Mouse (Mus musculus): ENCODE measurements around the gene Eif2b4. TPM values are rescaled to one million over a fixed set of nuclear protein-coding genes. Genes with fewer than 3 reads are reported as not detected.
"Not testable (repeated sequence)": the region's sequence is repeated elsewhere in the genome, so short reads cannot be mapped to it uniquely, and the experiment has no call there.

The Eif2b4 gene
- polyA plus RNA-seq, 1 experiment from 2014 or later = 63.0 TPM

DNA sequence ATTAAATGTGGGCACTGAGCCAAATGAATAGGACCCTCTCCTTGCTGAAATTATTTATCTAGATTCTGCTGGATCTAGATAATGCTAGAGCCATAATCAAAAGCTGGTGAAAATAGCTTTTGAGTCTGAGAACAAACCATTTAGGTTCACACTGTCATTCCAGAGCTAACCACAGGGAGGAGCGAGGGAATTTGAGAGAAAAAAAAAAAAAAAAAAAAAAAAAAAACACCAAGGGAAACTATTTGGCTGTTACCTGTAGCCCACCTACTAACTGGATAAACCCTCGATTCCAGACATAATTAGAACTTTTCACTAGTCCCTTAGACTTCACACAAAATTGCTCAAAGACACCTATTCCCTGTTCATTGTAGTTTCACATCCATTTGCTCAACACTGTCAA lies 25.8 kb upstream of the Eif2b4 start:
- Histone ChIP-seq H3K9me3 (replicated peaks) (no peaks in the 10 kb centered on the region), H3K4me3 (0 out of 2 replicates have a peak overlapping the region, but pooled peaks have one; percentile 97), H3K36me3 (no peaks in the 10 kb centered on the region), H3K4me2 (replicated peaks) (peak overlapping the region; percentile 83), H3K4me1 (peaks cover 9% of the 10 kb centered on the region), H3K27me3 (no peaks in the 10 kb centered on the region), H3K9ac (peak overlapping the region; percentile 18; the same call in 1 of the 2 replicates), H3K27ac (no peak overlapping the region)
- WGBS = 2% methylated on average over 2 of the region's 2 CpGs
- no peak for ATAC-seq (ENCODE audit: low FRiP score)

DNA sequence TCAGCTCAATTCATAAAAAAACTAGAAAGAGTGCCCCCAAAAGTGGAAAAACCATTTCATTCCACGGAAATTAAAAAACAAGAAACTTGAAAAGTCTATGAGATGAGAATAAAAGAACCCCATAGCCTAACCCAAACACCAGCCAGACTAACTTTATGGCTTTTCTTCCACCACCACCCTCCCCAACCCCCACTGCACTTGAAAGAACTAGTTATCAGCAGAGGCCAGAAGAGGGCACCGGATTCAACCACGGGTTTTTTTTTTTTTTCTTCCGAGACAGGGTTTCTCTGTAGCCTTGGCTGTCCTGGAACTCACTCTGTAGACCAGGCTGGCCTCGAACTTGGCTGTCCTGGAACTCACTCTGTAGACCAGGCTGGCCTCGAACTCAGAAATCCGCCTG lies 25.1 kb upstream of the Eif2b4 start:
- Histone ChIP-seq H3K4me2 (replicated peaks) (no peak overlapping the region), H3K36me3 (no peaks in the 10 kb centered on the region), H3K9ac (no peak overlapping the region), H3K4me1 (peaks cover 9% of the 10 kb centered on the region), H3K4me3 (no peak overlapping the region), H3K27ac (no peak overlapping the region), H3K9me3 (replicated peaks) (no peaks in the 10 kb centered on the region), H3K27me3 (no peaks in the 10 kb centered on the region)
- 65% methylated on average over 7 of the region's 7 CpGs for WGBS
- ATAC-seq (ENCODE audit: low FRiP score) = no peak

DNA sequence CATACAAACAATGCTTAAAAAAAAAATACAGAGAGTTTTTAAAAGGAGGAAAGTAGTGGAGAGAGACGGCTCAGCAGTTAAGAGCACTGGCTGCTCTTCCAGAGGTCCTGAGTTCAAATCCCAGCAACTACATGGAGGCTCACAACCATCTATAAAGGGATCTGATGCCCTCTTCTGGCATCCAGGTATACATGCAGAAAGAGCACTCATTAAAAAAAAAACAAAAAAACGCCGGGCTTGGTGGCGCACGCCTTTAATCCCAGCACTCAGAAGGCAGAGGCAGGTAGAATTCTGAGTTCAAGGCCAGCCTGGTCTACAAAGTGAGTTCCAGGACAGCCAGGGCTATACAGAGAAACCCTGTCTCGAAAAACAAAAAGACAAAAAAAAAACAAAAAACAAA lies 23.3 kb upstream of the Eif2b4 start:
- not testable (repeated sequence) for H3K27me3 ChIP-seq; H3K36me3 ChIP-seq; H3K27ac ChIP-seq; H3K4me3 ChIP-seq; H3K4me2 ChIP-seq (replicated peaks); H3K4me1 ChIP-seq; H3K9ac ChIP-seq; H3K9me3 ChIP-seq (replicated peaks); ATAC-seq (ENCODE audit: low FRiP score)
- WGBS = 87% methylated on average over 6 of the region's 6 CpGs

DNA sequence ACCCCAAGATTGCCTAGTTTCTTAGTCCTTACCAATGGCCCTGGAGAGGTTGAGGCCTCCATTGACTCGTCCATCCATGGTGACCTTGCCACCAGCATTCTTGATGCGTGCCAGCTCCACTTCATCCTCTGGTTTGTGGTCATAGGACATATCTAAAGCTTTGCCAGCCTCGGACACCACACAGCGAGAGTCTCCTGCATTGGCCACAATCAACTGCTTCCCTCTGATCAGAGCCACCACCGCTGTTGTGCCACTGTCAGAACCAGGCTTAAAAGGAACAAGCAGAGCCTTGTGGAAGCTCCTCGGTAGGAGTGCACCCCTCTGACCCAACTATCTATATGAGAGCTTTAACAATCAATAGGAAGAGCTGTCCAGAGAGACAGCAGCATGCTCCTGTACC lies 11.2 kb upstream of the Eif2b4 start:
- no peak overlapping the region for H3K27ac ChIP-seq
- peaks cover 22% of the 10 kb centered on the region for H3K4me1 ChIP-seq
- peaks cover 61% of the 10 kb centered on the region for H3K36me3 ChIP-seq
- no peak overlapping the region for H3K4me3 ChIP-seq
- 91% methylated on average over 6 of the region's 6 CpGs for WGBS
- no peaks in the 10 kb centered on the region for H3K27me3 ChIP-seq
- ATAC-seq (ENCODE audit: low FRiP score) = no peak
- peaks cover 6% of the 10 kb centered on the region for H3K9me3 ChIP-seq (replicated peaks)
- H3K9ac ChIP-seq = no peak overlapping the region
- no peak overlapping the region for H3K4me2 ChIP-seq (replicated peaks)

DNA sequence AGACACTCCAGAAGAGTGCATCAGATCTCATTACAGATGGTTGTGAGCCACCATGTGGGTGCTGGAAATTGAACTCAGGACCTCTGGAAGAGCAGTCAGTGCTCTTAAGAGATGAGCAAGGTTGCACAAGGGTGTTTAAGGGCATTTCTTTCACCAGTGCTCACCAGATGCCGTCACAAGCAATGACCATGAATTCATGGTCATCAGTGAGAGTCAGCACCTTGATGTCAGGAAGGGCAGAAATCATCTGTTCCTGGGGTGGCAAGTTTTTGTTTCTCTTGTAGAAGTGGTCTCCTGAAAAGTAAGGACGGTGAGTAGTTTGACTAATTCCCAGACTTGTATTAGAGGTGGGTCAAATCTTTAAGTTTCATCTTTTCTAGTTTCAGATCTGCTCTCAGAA lies 10.6 kb upstream of the Eif2b4 start:
- Histone ChIP-seq H3K36me3 (peaks cover 67% of the 10 kb centered on the region), H3K9ac (no peak overlapping the region), H3K27ac (no peak overlapping the region), H3K4me1 (peaks cover 22% of the 10 kb centered on the region), H3K4me3 (no peak overlapping the region), H3K4me2 (replicated peaks) (no peak overlapping the region), H3K27me3 (no peaks in the 10 kb centered on the region), H3K9me3 (replicated peaks) (peaks cover 6% of the 10 kb centered on the region)
- ATAC-seq (ENCODE audit: low FRiP score) = no peak
- WGBS = 95% methylated on average over 2 of the region's 2 CpGs

DNA sequence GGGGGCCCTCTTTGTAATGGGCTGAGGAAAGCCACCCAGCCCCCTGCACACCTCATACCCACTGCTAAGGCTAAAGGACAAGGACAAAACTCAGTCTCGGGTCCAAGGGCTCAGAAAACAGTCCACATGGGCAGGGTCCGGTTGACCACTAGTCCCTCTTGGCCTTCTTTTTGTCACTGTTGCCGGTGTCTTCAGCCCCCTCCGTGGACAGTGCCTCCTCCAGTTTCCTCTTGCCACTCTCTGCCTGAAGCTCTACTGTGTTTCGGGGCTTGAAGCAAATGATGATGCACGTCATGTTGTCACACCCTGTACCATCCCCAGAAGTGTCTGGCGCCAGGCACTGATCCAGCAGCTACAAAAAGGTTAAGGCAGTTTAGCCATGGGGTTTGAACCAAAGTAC lies 9.7 kb upstream of the Eif2b4 start:
- H3K36me3 ChIP-seq = peaks cover 76% of the 10 kb centered on the region
- H3K4me1 ChIP-seq = peaks cover 22% of the 10 kb centered on the region

DNA sequence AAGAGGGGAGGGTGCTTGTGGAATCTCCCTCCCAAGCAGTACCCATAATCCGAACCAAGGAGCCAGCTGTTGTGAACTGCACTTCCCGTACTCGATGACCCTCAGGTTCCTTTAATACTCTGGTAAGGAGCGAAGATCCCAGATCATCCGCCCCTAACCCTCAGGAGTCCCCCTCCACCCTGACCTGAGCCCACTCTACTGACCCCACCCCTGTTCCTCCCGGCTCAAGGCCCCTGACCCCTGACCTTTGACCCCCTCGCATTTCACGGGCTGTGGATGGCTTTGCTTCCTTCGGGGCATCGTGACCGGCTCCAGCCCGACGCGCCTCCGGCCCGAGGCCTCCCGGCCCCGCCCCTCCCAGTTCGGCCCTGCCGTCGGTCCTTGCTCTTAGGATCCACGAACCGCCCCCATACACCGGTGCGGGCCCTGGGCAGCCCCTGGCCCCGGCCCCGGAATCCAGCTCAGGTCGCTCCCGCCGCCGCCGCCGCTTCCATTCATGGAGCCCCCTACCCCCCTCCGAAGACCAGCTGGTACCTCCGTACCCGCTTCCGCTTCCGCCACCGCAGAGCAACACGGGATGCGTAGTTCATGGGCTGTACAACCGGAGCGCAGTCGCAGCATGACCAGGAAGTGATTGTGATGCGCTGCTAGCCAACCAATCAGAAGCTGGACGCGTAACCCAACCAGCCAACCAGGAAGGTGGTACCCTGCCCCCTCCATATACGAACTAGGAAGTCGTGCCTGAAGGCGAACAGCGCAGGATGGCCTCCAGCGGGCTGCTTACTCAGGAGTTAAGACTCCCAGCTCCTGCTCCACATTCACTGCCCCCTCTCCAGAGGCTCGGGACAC lies 8.7 kb upstream of the Eif2b4 start, which contains the start of gene Zfp513:
Gene Zfp513 (minus strand): TSS at position 562 of the 849 bp plus-strand sequence.
- H3K27ac ChIP-seq = peak within 1 kb of the TSS; percentile 77
- peak; percentile 94 for ATAC-seq (ENCODE audit: low FRiP score)
- peak within 1 kb of the TSS; percentile 74 for H3K4me3 ChIP-seq
- WGBS = under 1% methylated on average over 52 of the region's 53 CpGs
- H3K9me3 ChIP-seq (replicated peaks) = peaks cover 6% of the 10 kb centered on the region
- no peaks in the 10 kb centered on the region for H3K27me3 ChIP-seq
- H3K9ac ChIP-seq = peak within 1 kb of the TSS; percentile 91
- H3K4me1 ChIP-seq = peaks cover 22% of the 10 kb centered on the region
- H3K4me2 ChIP-seq (replicated peaks) = peak within 1 kb of the TSS; percentile 87
- peaks cover 76% of the 10 kb centered on the region for H3K36me3 ChIP-seq

More for the DNA sequence above, 9.7 kb upstream of the Eif2b4 start:
- H3K9me3 ChIP-seq (replicated peaks) = peaks cover 6% of the 10 kb centered on the region
- H3K27ac ChIP-seq = peak overlapping the region; percentile 77
- no peak for ATAC-seq (ENCODE audit: low FRiP score)
- H3K27me3 ChIP-seq = no peaks in the 10 kb centered on the region
- peak overlapping the region; percentile 63 for H3K4me2 ChIP-seq (replicated peaks)
- H3K9ac ChIP-seq = peak overlapping the region; percentile 48; the same call in 1 of the 2 replicates
- 80% methylated on average over 7 of the region's 7 CpGs for WGBS
- peak overlapping the region; percentile 74 for H3K4me3 ChIP-seq

DNA sequence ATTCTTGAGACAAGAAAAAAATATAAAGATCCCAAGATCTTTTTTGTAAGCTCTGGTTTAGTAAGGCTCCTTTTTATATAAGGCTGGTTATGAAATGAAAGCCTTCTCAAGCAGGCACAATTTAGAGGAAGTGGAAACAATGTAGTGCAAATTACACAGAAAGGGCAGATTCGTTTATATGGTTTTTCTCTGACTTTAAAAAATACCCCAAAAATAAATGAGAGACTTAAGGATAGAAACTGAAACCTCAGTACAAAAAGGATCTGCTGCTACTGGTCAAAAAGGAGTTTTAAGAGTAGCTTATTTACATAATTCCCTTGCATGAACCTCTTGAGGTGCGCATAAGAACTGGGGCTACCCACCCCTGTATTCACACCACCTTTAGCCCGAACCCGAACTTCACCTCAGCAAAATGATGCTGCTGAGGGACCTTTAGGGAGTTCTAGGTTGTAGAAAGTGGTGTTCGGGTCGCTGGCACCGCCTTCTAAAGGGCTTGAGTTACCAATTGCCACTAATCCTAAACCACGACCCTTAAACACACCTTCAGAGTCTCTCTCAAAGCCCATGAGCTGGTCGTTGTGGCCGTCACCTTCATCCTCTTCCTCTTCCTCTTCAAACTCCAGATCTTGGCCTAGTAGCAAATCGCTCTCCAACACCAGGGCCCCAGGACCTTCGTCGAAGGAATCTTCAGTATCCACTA lies 8.0 kb upstream of the Eif2b4 start:
- Histone ChIP-seq H3K4me1 (peaks cover 22% of the 10 kb centered on the region), H3K9ac (peak overlapping the region; percentile 91), H3K36me3 (peaks cover 78% of the 10 kb centered on the region), H3K4me2 (replicated peaks) (peak overlapping the region; percentile 87), H3K27me3 (no peaks in the 10 kb centered on the region), H3K4me3 (peak overlapping the region; percentile 74), H3K9me3 (replicated peaks) (peaks cover 6% of the 10 kb centered on the region), H3K27ac (peak overlapping the region; percentile 77)
- ATAC-seq (ENCODE audit: low FRiP score) = no peak
- 21% methylated on average over 13 of the region's 13 CpGs for WGBS

DNA sequence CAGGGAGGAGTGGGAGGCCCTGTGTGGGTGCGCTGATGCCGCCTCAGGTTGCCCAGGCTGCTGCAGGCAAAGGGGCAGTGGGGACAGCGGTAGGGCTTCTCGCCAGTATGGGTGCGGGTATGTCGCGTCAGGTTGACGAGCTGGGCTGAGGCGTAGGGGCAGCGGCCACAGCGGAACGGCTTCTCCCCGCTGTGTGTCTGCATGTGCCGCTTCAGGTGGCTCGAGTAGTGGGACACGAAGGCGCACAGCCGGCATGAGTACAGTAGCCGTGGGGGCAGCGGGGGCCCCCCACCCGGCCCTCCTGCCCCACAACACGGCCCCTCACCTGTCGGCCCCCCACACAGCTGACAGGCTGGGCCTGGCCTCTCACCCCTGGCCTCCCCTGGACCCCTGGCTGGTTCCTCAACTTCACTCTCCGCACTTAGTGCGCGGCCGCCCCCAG lies 7.1 kb upstream of the Eif2b4 start:
- WGBS = 90% methylated on average over 27 of the region's 27 CpGs
- Histone ChIP-seq H3K9me3 (replicated peaks) (peaks cover 6% of the 10 kb centered on the region), H3K4me3 (peak overlapping the region; percentile 10; the same call in 1 of the 2 replicates), H3K27ac (0 out of 2 replicates have a peak overlapping the region, but pooled peaks have one; percentile 2), H3K4me1 (peaks cover 22% of the 10 kb centered on the region), H3K36me3 (peaks cover 77% of the 10 kb centered on the region), H3K4me2 (replicated peaks) (peak overlapping the region; percentile 87), H3K27me3 (no peaks in the 10 kb centered on the region), H3K9ac (peak overlapping the region; percentile 20; the same call in 1 of the 2 replicates)
- ATAC-seq (ENCODE audit: low FRiP score) = no peak

DNA sequence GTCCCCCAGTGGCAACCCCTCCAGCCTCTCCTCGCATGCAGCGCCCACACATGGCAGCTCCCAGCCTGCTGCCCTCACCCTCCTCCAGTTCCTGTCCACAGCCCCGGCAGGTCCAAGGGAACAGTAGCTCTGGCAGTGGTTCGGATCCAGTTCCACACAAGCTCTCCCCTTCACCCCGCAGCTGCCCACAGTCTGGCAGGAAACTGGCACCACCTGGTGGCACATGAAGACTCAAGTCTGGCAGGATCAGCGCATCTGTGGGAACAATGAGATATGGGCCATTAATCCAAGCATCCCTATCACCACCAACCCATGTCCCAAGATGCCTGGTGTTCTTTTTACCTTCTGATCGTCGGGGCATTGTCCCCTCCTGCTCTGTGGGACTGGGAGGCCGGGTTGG lies 6.7 kb upstream of the Eif2b4 start:
- H3K4me1 ChIP-seq = peaks cover 22% of the 10 kb centered on the region
- H3K9ac ChIP-seq = no peak overlapping the region
- H3K4me2 ChIP-seq (replicated peaks) = no peak overlapping the region
- H3K36me3 ChIP-seq = peaks cover 78% of the 10 kb centered on the region
- 86% methylated on average over 9 of the region's 9 CpGs for WGBS
- no peaks in the 10 kb centered on the region for H3K27me3 ChIP-seq
- H3K4me3 ChIP-seq = no peak overlapping the region
- no peak overlapping the region for H3K27ac ChIP-seq
- ATAC-seq (ENCODE audit: low FRiP score) = no peak
- peaks cover 6% of the 10 kb centered on the region for H3K9me3 ChIP-seq (replicated peaks)

DNA sequence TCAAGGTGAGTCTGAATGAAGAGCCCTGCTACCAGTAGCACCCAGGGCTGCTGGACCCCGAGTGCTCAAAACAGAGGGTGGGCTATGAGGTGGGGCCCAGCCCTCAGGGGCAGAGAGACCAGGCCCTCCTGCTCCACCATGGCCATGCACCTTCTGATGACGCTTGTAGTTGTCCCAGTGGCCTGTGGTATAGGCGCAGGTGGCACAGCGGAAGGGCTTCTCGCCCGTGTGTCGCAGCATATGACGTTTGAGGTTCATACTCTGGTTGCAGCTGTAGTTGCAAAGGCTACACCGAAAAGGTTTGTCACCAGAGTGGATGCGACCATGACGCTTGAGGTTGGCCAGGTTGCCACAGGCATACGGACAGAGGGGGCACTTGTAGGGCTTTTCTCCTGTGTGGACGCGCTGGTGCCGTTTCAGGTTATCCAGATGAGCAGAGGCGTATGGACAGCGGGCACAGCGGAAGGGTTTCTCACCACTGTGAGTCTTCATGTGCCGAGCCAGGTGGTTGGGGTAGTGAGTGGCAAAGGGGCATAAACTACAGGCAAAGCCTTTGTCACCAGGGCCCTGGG lies 6.2 kb upstream of the Eif2b4 start:
- no peaks in the 10 kb centered on the region for H3K27me3 ChIP-seq
- H3K9me3 ChIP-seq (replicated peaks) = peaks cover 6% of the 10 kb centered on the region
- no peak overlapping the region for H3K4me2 ChIP-seq (replicated peaks)
- H3K4me3 ChIP-seq = no peak overlapping the region
- H3K36me3 ChIP-seq = peaks cover 78% of the 10 kb centered on the region
- WGBS = 94% methylated on average over 19 of the region's 19 CpGs
- H3K27ac ChIP-seq = no peak overlapping the region
- H3K4me1 ChIP-seq = peaks cover 26% of the 10 kb centered on the region
- ATAC-seq (ENCODE audit: low FRiP score) = no peak
- H3K9ac ChIP-seq = no peak overlapping the region
